Comparison of ENCODE assay signal across 8 mouse cellular contexts in genomic region chr1:78310021-78310752, GRCm38 (mm10). TPM values are rescaled to one million over a fixed set of nuclear protein-coding genes. Genes with fewer than 3 reads are reported as not detected.
A peak's percentile ranks its signal among the peaks of the same experiment; 100 is the strongest.
DNase-seq lines count a peak whose midpoint lies in the region; ATAC-seq lines count a peak whose summit lies in the region.

Gene Sgpp2 (plus strand): TSS chr1:78310345.

- H3K36me3 ChIP-seq in forebrain, embryonic 15.5 days = no peaks in the 10 kb centered on the region
- no peaks in the 10 kb centered on the region for H3K36me3 ChIP-seq in liver, embryonic 11.5 days (ENCODE audit: control insufficient read depth, insufficient read depth, low read length)
- H3K36me3 ChIP-seq in neural tube, embryonic 12.5 days = no peaks in the 10 kb centered on the region

- peaks cover 57% of the 10 kb centered on the region for H3K27me3 ChIP-seq in forebrain, embryonic 15.5 days
- H3K27me3 ChIP-seq in liver, embryonic 11.5 days (replicated peaks; ENCODE audit: control insufficient read depth, insufficient read depth, low read length) = peaks cover 51% of the 10 kb centered on the region
- peaks cover 35% of the 10 kb centered on the region for H3K27me3 ChIP-seq in neural tube, embryonic 12.5 days (replicated peaks)

- H3K9ac ChIP-seq in forebrain, embryonic 15.5 days (replicated peaks) = peak within 1 kb of the TSS; percentile 39
- no peak within 1 kb of the TSS for H3K9ac ChIP-seq in liver, embryonic 11.5 days (ENCODE audit: low read depth, low read length)
- H3K9ac ChIP-seq in neural tube, embryonic 12.5 days = peak within 1 kb of the TSS; percentile 48

- DNase-seq in adrenal gland, adult (ENCODE audit: inconsistent age in 2 of 2, low spot score in 1 of 2) = peak; percentile 46 to 61
- no peak for DNase-seq in adrenal gland, adult 8-10 months
- DNase-seq in cerebellum, adult 11 months = peak; percentile 92
- peak; percentile 68 for DNase-seq in kidney, adult 11 months
- no peak for DNase-seq in liver, embryonic 11.5 days (ENCODE audit: low spot score)
- DNase-seq in thymus, postnatal 25 days = no peak

- H3K4me3 ChIP-seq in forebrain, embryonic 15.5 days = peak within 1 kb of the TSS; percentile 53
- peak within 1 kb of the TSS; percentile 43 for H3K4me3 ChIP-seq in liver, embryonic 11.5 days (ENCODE audit: low read depth, low read length)
- H3K4me3 ChIP-seq in neural tube, embryonic 12.5 days = peak within 1 kb of the TSS; percentile 57

- WGBS in forebrain, embryonic 15.5 days = under 1% methylated on average over 68 of the region's 68 CpGs
- WGBS in liver, embryonic 11.5 days = 2% methylated on average over 68 of the region's 68 CpGs
- under 1% methylated on average over 67 of the region's 68 CpGs for WGBS in neural tube, embryonic 12.5 days

- peak within 1 kb of the TSS; percentile 100 for H3K4me2 ChIP-seq in forebrain, embryonic 15.5 days (replicated peaks)
- peak within 1 kb of the TSS; percentile 78 for H3K4me2 ChIP-seq in liver, embryonic 11.5 days
- peak within 1 kb of the TSS; percentile 94 for H3K4me2 ChIP-seq in neural tube, embryonic 12.5 days (replicated peaks)

- peaks cover 21% of the 10 kb centered on the region for H3K4me1 ChIP-seq in forebrain, embryonic 15.5 days
- no peaks in the 10 kb centered on the region for H3K4me1 ChIP-seq in liver, embryonic 11.5 days (replicated peaks; ENCODE audit: control insufficient read depth, insufficient read depth, low read length)
- peaks cover 24% of the 10 kb centered on the region for H3K4me1 ChIP-seq in neural tube, embryonic 12.5 days

- H3K27ac ChIP-seq in forebrain, embryonic 15.5 days (replicated peaks) = no peak within 1 kb of the TSS
- no peak within 1 kb of the TSS for H3K27ac ChIP-seq in liver, embryonic 11.5 days (ENCODE audit: low read depth, low read length)
- no peak within 1 kb of the TSS for H3K27ac ChIP-seq in neural tube, embryonic 12.5 days

- peak; percentile 68 for ATAC-seq in forebrain, embryonic 15.5 days (replicated peaks)
- no peak for ATAC-seq in liver, embryonic 11.5 days (replicated peaks; ENCODE audit: low FRiP score)
- peak; percentile 61 for ATAC-seq in neural tube, embryonic 12.5 days (ENCODE audit: low FRiP score, low read depth)

- H3K9me3 ChIP-seq in forebrain, embryonic 15.5 days = no peaks in the 10 kb centered on the region
- no peaks in the 10 kb centered on the region for H3K9me3 ChIP-seq in liver, embryonic 11.5 days (ENCODE audit: control insufficient read depth, low read length)
- no peaks in the 10 kb centered on the region for H3K9me3 ChIP-seq in neural tube, embryonic 12.5 days

RNA-seq across cellular contexts. Expression of gene Sgpp2, which starts in this region (rescaled TPM):
- total RNA-seq in adrenal gland, adult 8-10 months (2022) = 10 to 100 TPM in 1 of 4 experiments, 1 to 10 TPM in 3; 3.6 to 10.5 (median 6.4) TPM
- polyA plus RNA-seq in forebrain, embryonic 15.5 days (2015; fragmentation: Nextera tagmentation; extraction: Ambion mirVana) = 0.45 and 0.70 TPM in 2 replicates
- polyA plus RNA-seq in liver, embryonic 11.5 days (2014; fragmentation: Nextera tagmentation; extraction: Ambion mirVana) = 0.56 and 0.68 TPM in 2 replicates
- 1.2 and 2.1 TPM in 2 replicates for polyA plus RNA-seq in neural tube, embryonic 12.5 days (2016; fragmentation: Nextera tagmentation; extraction: Ambion mirVana)

Comparison
In these comparisons a context has a peak if more than half of its experiments do, and no peak if none do; other contexts are left out.
1. DNase-seq: peak in adrenal gland, adult (2 of 2), cerebellum, adult 11 months (single experiment) and kidney, adult 11 months (single experiment); none in adrenal gland, adult 8-10 months (single experiment), liver, embryonic 11.5 days (single experiment) and thymus, postnatal 25 days (single experiment).
2. Peak in ATAC-seq, H3K4me3 ChIP-seq, H3K9ac ChIP-seq and H3K4me2 ChIP-seq in forebrain, embryonic 15.5 days; RNA of the gene not detected or under 1 TPM.
3. Peak in every context shown above with its lines, with median percentiles within 50 percentile points of each other: H3K4me2 ChIP-seq and H3K4me3 ChIP-seq.